Mouse (Mus musculus) retina, adult 2 months (tissue): Measurements from ENCODE around the gene Fmnl2.

Experiments used
- DNase-seq: peaks from one replicate; pipeline ENCODE4 v3.0.0-alpha.2; 2012; ENCODE audit warnings: low read depth, low spot score

The Fmnl2 gene

GRCm38 (mm10) chr2:53105408-53105807 is 247.7 kb downstream of the Fmnl2 start:
- no peak for DNase-seq

GRCm38 (mm10) chr2:53106056-53106455 is 248.4 kb downstream of the Fmnl2 start:
- no peak for DNase-seq

DNA sequence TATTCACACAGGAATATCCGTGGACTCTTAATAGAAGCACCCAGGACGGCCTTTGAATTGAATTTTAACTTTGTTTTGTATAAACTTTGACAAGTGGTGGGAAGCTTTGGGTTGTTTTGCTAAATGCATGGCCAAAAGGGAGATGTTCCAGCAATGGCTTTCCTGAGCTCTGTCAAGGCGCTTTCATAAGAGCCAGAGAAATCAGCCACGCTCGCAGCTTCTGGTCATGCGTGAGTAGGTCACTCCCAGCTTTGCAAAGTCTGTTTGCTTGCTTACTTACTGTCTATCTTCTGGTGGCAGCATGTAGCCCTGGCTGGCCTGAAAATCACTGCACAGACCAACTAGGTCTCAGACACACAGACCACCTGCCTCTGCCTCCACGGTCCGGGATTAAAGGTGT is 248.8 kb downstream of the Fmnl2 start:
- DNase-seq = no peak

DNA sequence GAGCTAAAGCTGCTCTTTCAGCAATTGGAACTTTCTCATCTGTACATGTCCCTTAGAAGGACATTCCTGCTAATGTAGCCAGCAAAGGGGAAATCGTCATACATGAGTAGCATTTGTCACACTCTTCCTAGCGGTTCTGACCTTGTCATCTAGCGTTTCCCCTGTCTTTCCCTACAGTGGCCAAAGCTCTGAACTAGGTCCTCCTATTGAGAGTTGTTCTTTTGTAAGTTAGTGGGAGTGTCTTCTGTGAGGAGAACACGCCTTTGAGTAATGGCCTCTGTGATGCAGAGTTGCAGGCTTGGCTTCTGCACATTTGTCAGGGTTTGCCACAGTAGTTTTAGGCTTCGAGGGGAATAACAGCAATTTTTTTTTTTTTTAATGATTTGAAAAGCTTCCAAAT is 250.9 kb downstream of the Fmnl2 start:
- no peak for DNase-seq

GRCm38 (mm10) chr2:53121797-53122196 is 264.1 kb downstream of the Fmnl2 start:
- no peak for DNase-seq

DNA sequence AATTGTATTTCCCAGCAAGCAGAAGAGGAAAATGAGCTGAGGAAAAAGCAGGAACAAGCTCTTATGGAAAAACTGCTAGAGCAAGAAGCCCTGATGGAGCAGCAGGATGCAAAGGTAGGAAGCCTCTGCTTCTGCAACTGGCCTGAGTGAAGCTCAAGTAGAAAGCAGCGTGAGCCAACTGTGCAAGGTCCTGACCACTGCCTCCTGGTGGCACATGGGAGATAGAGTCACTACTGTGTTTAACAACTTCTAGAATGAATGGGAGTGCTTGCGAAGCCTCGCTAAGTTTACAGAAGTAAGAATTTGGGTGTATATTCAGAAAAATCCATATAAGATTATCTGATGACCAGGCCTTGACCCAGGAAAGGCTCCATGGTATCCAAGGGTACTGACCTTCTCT is 268.3 kb downstream of the Fmnl2 start:
- DNase-seq = no peak

- no peak for DNase-seq
Measured at GRCm38 (mm10) chr2:53129070-53129469, 271.4 kb downstream of the Fmnl2 start.

DNA sequence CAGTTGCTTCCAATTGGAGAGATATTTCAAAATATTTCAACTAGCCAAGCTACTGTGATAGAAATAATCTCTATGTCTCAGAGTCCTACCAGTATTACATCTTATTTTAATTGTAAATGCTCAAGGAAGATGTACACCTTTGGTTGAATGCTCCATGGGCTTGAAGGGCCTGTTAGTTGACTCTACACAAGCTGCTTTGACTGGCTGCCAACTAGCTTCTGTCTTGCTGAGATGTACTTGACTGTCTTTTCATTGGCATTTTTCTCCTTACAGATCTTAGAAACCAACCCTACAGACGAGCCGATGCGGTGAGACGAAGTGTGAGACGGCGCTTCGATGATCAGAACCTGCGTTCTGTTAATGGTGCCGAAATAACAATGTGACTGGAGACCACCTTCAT is 273.9 kb downstream of the Fmnl2 start:
- no peak for DNase-seq

DNA sequence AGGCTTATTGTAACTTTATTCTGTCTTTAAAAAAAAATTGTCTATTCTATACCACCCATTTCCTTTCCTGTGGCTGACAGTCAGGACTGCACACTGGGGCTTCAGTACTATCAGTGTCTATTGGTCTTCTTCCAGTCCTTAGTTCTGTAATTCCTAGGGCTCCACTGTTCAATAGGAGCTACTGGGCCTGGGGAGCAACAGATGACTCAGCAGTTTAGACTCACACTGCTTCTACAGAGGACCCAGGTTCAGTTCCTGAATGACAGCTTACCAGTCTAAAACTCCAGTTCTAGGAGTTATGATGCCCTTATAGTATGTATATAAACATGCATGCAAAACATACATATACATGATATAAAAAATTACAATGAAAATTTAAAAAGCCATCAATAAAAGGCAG is 289.2 kb downstream of the Fmnl2 start:
- no peak for DNase-seq

DNA sequence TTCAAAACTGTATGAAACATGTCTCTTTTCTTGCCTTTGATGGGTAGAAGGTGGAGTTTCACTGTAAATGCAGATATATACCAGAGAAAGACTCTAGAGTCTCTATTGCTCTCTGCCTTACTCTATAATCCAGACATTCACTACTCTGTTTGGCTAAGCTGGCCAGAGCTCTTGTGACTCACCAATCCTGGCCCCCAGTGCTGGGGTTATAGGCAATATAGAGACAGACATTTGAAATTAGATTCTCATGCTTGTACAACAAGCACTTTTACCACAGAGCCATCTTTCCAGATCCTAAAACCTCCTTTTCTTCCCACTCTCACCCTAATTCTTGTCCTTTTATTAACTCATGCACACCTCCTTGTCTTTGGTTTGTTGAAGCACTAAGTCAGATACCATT is 316.3 kb downstream of the Fmnl2 start:
- no peak for DNase-seq

GRCm38 (mm10) chr2:53178966-53179365 is 321.3 kb downstream of the Fmnl2 start:
- DNase-seq = no peak

GRCm38 (mm10) chr2:53179876-53180275 is 322.2 kb downstream of the Fmnl2 start:
- DNase-seq = no peak
